Mouse (Mus musculus): Measurements from ENCODE around the gene Olfr385.

DNA sequence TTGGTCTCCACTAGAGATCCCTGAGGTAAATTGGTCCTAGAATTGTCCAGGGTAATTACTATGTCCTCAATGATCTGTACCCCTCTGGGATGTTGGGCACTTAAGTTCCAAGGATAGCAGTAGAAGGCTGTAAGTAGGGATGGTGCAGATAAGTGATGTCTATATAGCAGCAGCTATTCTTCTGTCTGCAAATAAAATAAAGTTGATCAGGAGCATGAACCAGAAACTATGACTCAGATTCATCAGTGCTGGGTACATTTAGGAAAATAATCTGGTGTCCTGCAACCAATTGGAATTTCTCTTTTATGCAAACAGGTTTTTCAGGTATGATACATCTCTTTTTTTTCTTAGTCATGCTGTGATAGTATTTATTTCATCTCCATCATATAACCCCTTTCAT is 5.5 kb upstream of the Olfr385 start, which contains the start of gene Olfr384:
- TF ChIP-seq ZNF384 (IDR thresholded peaks at IDR 0.05; ENCODE audit: low read depth, low read length) (no peak), MAFK (IDR thresholded peaks at IDR 0.05; ENCODE audit: insufficient read depth, low read depth, low read length) (no peak), HCFC1 (IDR thresholded peaks at IDR 0.05; ENCODE audit: borderline replicate concordance, insufficient read depth, low read length) (no peak), ZC3H11A (IDR thresholded peaks at IDR 0.05; ENCODE audit: borderline replicate concordance, low read depth, low read length) (no peak), CHD2 (IDR thresholded peaks at IDR 0.05; ENCODE audit: low read depth, low read length) (no peak)
